Mouse (Mus musculus): Measurements from ENCODE around the gene Clic3. TPM values are rescaled to one million over a fixed set of nuclear protein-coding genes. Genes with fewer than 3 reads are reported as not detected.

Gene Clic3
- polyA plus RNA-seq, 1 experiment = 0.84 TPM

GRCm38 (mm10) chr2:25492988-25493387 is 36.4 kb downstream of the Clic3 start:
- H3K4me1 ChIP-seq (ENCODE audit: control insufficient read depth, insufficient read depth, low read length) = peaks cover 39% of the 10 kb centered on the region
- no peak for TF ChIP-seq POLR2A (IDR thresholded peaks at IDR 0.05; ENCODE audit: borderline replicate concordance, insufficient read depth, low read length)
- TF ChIP-seq CTCF (IDR thresholded peaks at IDR 0.05; ENCODE audit: borderline replicate concordance, insufficient read depth, low read depth, low read length) = no peak
- 79% methylated on average over 5 of the region's 5 CpGs for whole genome bisulfite sequencing
- H3K4me3 ChIP-seq (replicated peaks; ENCODE audit: insufficient read depth, low read depth, low read length) = no peak overlapping the region
- no peaks in the 10 kb centered on the region for H3K27me3 ChIP-seq (ENCODE audit: control insufficient read depth, insufficient read depth, low read length)
- DNase-seq = peak in 1 of 2 experiments; percentile 29
- H3K27ac ChIP-seq (ENCODE audit: insufficient read depth, low read length) = 0 out of 2 replicates have a peak overlapping the region, but pooled peaks have one; percentile 4

DNA sequence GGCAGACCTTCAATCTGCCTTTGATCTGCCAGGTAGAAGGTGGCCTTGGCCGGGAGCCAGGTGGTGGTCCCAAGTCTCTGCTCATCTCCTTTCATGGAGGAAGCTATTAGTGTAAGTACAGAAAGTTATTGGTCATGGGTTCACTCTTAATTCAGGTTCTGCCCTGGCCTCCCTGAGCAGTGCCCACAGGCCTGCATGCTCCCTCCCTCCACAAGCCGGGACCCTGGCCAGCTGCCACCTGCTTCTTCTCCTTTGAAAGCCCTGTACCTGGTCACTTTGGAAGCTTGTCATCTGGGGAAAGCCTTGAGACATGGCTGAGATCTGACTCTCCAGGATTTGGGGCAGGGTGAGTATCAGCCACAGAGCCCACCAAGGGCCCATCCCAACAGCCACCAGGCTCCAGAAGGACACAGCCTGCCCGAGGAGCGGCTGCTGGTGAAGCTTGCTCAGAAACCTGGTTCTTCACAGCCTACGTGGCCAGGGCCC is 36.9 kb downstream of the Clic3 start, which contains the start of gene Lcn12:
Lcn12 (minus strand) TSS at position 436 of the 486 bp plus-strand sequence.
- WGBS = 32% methylated on average over 5 of the region's 5 CpGs
- TF ChIP-seq POLR2A (IDR thresholded peaks at IDR 0.05; ENCODE audit: borderline replicate concordance, insufficient read depth, low read length) = no peak
- TF ChIP-seq CTCF (IDR thresholded peaks at IDR 0.05; ENCODE audit: borderline replicate concordance, insufficient read depth, low read depth, low read length) = no peak
- H3K27ac ChIP-seq (ENCODE audit: insufficient read depth, low read length) = 0 out of 2 replicates have a peak within 1 kb of the TSS, but pooled peaks have one; percentile 4
- DNase-seq = peak; percentile 81 to 82
- H3K4me3 ChIP-seq (replicated peaks; ENCODE audit: insufficient read depth, low read depth, low read length) = no peak within 1 kb of the TSS
- H3K4me1 ChIP-seq (ENCODE audit: control insufficient read depth, insufficient read depth, low read length) = peaks cover 34% of the 10 kb centered on the region
- no peaks in the 10 kb centered on the region for H3K27me3 ChIP-seq (ENCODE audit: control insufficient read depth, insufficient read depth, low read length)

- 48% methylated on average over 4 of the region's 4 CpGs for WGBS
- peak; percentile 63 to 75 for DNase-seq
- Histone ChIP-seq H3K27ac (ENCODE audit: insufficient read depth, low read length) (no peak overlapping the region), H3K4me1 (ENCODE audit: control insufficient read depth, insufficient read depth, low read length) (peaks cover 22% of the 10 kb centered on the region), H3K27me3 (ENCODE audit: control insufficient read depth, insufficient read depth, low read length) (no peaks in the 10 kb centered on the region), H3K4me3 (replicated peaks; ENCODE audit: insufficient read depth, low read depth, low read length) (no peak overlapping the region)
- peak; percentile 76 for TF ChIP-seq CTCF (IDR thresholded peaks at IDR 0.05; ENCODE audit: borderline replicate concordance, insufficient read depth, low read depth, low read length)
- no peak for TF ChIP-seq POLR2A (IDR thresholded peaks at IDR 0.05; ENCODE audit: borderline replicate concordance, insufficient read depth, low read length)
Measured at GRCm38 (mm10) chr2:25496462-25496861, 39.8 kb downstream of the Clic3 start.

DNA sequence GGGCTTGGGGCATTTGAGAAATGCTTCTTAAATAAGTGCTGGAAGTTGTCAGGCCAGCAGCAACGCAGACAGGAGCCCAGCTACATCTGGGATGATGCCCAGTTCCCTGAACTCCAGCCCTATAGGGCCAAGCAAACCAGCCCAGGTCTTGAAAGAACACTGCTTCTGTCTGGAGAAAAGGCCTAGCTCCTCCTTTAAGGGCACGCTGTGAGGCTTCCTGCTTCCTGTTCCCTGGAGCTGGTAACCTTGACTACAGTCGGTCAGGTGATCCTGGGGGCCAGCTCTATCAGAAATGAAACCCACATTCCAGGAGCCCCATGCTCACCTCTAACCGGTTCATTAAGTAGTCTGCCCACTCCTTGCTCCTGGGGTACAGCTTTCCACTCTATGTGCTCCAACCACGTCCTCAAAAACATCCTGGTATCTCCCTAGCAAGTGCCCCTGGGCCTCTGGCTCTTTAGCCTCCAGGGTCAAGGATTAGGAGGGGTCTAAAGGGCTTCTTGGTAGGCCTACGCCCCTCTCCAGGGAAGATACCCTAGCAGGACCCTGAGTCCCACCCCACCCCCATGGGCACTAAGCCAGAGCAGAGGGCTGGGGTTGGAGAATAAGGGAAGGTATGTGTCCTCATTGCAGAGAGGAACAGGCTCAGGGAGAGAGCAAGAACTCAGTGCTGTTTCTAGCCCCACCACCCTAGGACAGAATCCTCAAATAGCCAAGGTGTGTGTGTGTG is 41.4 kb downstream of the Clic3 start:
- H3K27me3 ChIP-seq (ENCODE audit: control insufficient read depth, insufficient read depth, low read length) = no peaks in the 10 kb centered on the region
- peaks cover 29% of the 10 kb centered on the region for H3K4me1 ChIP-seq (ENCODE audit: control insufficient read depth, insufficient read depth, low read length)
- no peak overlapping the region for H3K4me3 ChIP-seq (replicated peaks; ENCODE audit: insufficient read depth, low read depth, low read length)
- peak in 1 of 2 experiments; percentile 20 for DNase-seq
- H3K27ac ChIP-seq (ENCODE audit: insufficient read depth, low read length) = no peak overlapping the region
- 64% methylated on average over 6 of the region's 6 CpGs for WGBS
- TF ChIP-seq CTCF (IDR thresholded peaks at IDR 0.05; ENCODE audit: borderline replicate concordance, insufficient read depth, low read depth, low read length) = no peak

DNA sequence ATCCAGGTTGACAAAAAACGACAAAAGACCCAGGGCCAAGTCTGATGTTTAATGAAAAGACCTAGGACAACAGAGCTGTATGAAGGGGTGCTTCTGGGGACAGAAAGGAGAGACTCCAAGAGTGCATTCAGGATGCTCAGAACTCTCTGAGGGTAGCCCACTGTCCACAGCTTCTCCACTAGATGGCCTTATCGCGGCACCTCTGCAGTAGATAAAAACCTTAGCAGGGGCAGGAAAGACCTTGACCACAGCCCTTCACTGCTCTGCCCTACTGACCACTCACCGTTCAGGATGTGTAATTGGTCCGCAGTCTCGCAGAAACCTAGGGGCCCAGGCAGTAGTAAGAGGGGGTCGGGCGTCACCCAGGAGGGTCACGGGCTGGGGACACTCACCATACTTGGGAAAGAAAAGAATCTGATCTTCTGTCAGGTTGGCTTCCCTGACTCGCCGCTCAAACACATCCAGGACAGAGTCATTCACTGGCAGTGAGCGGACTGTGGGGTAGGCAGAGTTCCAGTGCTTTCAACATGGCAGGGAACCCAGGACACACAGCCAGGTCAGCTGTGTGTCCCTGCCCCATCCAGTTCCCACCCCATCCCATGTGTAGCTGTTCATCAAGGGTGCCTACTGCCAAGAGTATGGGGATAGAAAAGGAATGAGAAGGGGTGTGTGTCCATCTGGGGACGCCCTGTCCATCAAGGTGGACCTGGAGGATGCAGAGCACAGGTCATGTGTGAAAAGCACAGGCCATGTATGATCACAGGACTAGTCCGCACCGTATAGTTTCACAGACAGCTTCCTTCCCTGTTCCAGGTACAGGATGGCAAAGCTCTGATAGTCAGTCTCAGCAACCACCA is 42.2 kb downstream of the Clic3 start:
- peak; percentile 19 for DNase-seq
- no peak overlapping the region for H3K27ac ChIP-seq (ENCODE audit: insufficient read depth, low read length)
- H3K4me3 ChIP-seq (replicated peaks; ENCODE audit: insufficient read depth, low read depth, low read length) = no peak overlapping the region
- no peak for TF ChIP-seq POLR2A (IDR thresholded peaks at IDR 0.05; ENCODE audit: borderline replicate concordance, insufficient read depth, low read length)
- TF ChIP-seq CTCF (IDR thresholded peaks at IDR 0.05; ENCODE audit: borderline replicate concordance, insufficient read depth, low read depth, low read length) = no peak
- peaks cover 20% of the 10 kb centered on the region for H3K4me1 ChIP-seq (ENCODE audit: control insufficient read depth, insufficient read depth, low read length)
- 74% methylated on average over 15 of the region's 15 CpGs for WGBS
- no peaks in the 10 kb centered on the region for H3K27me3 ChIP-seq (ENCODE audit: control insufficient read depth, insufficient read depth, low read length)

- Histone ChIP-seq H3K27ac (ENCODE audit: insufficient read depth, low read length) (peak overlapping the region; percentile 66), H3K4me3 (replicated peaks; ENCODE audit: insufficient read depth, low read depth, low read length) (peak overlapping the region; percentile 54), H3K4me1 (ENCODE audit: control insufficient read depth, insufficient read depth, low read length) (peaks cover 17% of the 10 kb centered on the region), H3K27me3 (ENCODE audit: control insufficient read depth, insufficient read depth, low read length) (no peaks in the 10 kb centered on the region)
- no peak for DNase-seq
- WGBS = 76% methylated on average over 6 of the region's 6 CpGs
- TF ChIP-seq POLR2A (IDR thresholded peaks at IDR 0.05; ENCODE audit: borderline replicate concordance, insufficient read depth, low read length) (no peak), CTCF (IDR thresholded peaks at IDR 0.05; ENCODE audit: borderline replicate concordance, insufficient read depth, low read depth, low read length) (no peak)
Measured at GRCm38 (mm10) chr2:25500071-25500575, 43.5 kb downstream of the Clic3 start.

GRCm38 (mm10) chr2:25500576-25501405 is 44.2 kb downstream of the Clic3 start, which contains the start of gene Fbxw5:
TSS of gene Fbxw5 (plus strand) at chr2:25500750.
- Histone ChIP-seq H3K4me3 (replicated peaks; ENCODE audit: insufficient read depth, low read depth, low read length) (peak within 1 kb of the TSS; percentile 77), H3K27ac (ENCODE audit: insufficient read depth, low read length) (peak within 1 kb of the TSS; percentile 79), H3K27me3 (ENCODE audit: control insufficient read depth, insufficient read depth, low read length) (no peaks in the 10 kb centered on the region), H3K4me1 (ENCODE audit: control insufficient read depth, insufficient read depth, low read length) (peaks cover 22% of the 10 kb centered on the region)
- TF ChIP-seq CTCF (IDR thresholded peaks at IDR 0.05; ENCODE audit: borderline replicate concordance, insufficient read depth, low read depth, low read length) (no peak), POLR2A (IDR thresholded peaks at IDR 0.05; ENCODE audit: borderline replicate concordance, insufficient read depth, low read length) (peak; percentile 62)
- peak; percentile 89 to 91 for DNase-seq
- WGBS = under 1% methylated on average over 37 of the region's 44 CpGs

All from cerebellum, adult 2 months (tissue).